Mouse (Mus musculus): ENCODE measurements at regions not wholly inside any gene's neighbourhood (a gene's known extent, or its start where the extent isn't known, plus 50 kb on each side); places are given as distances from the start of the nearest gene placed in this dataset.

GRCm38 (mm10) chr14:66462081-66462480 lies 453.1 kb upstream of the Gulo start:
- TF ChIP-seq CTCF (IDR thresholded peaks at IDR 0.05; ENCODE audit: low read depth, low read length) (no peak), POLR2A (IDR thresholded peaks at IDR 0.05; ENCODE audit: borderline replicate concordance, low read depth, low read length) (no peak)

All from bone marrow macrophage, adult 2 months (primary cell).